Mouse (Mus musculus) adipose tissue, adult 10 weeks (tissue): ENCODE measurements around the gene Slco2b1. TPM values are rescaled to one million over a fixed set of nuclear protein-coding genes. Genes with fewer than 3 reads are reported as not detected.

Source experiments
- polyA plus RNA-seq: library from polyadenylated mRNA; stranded (reverse); fragments of 350-450 nt; fragmentation: Illumina TruSeq; extraction: RNeasy Lipid Tissue Mini Kit (QIAGEN cat#74804); gene quantifications from one replicate; pipeline ENCODE4 v1.2.3, GENCODE M21; 2014; ENCODE audit warnings: low read depth, low replicate concordance

The Slco2b1 gene
- 45.8 TPM for polyA plus RNA-seq

GRCm38 (mm10) chr7:99711166-99711565, at the start of gene Slco2b1:
TSS of gene Slco2b1 (minus strand) at chr7:99711340.

GRCm38 (mm10) chr7:99729973-99730372, 18.8 kb upstream of the Slco2b1 start, which contains the start of gene Olfr520:
TSS of gene Olfr520 (plus strand) at chr7:99730273.

GRCm38 (mm10) chr7:99626376-99627270, 84.5 kb downstream of the Slco2b1 start, which contains the start of gene Tpbgl:
TSS of gene Tpbgl (minus strand) at chr7:99627103.

Other genes starting within 250 kb of the Slco2b1 start
- gene Klhl35, start 245.3 kb downstream of the Slco2b1 start, polyA plus RNA-seq = 1.1 TPM
- 993 TPM for gene Rps3, start 227.6 kb downstream of the Slco2b1 start, polyA plus RNA-seq
- gene Arrb1, start 175.9 kb downstream of the Slco2b1 start, polyA plus RNA-seq = 40.4 TPM
- 2.6 TPM for gene Tpbgl, start 84.2 kb downstream of the Slco2b1 start, polyA plus RNA-seq
- gene Olfr520, start 18.9 kb upstream of the Slco2b1 start, polyA plus RNA-seq = not detected
- gene Olfr521, start 52.2 kb upstream of the Slco2b1 start, polyA plus RNA-seq = not detected
- gene Neu3, start 117.1 kb upstream of the Slco2b1 start, polyA plus RNA-seq = 5.4 TPM
- 6.9 TPM for gene Xrra1, start 147.8 kb upstream of the Slco2b1 start, polyA plus RNA-seq
- 215 TPM for gene Spcs2, start 152.1 kb upstream of the Slco2b1 start, polyA plus RNA-seq